Mouse (Mus musculus) kidney, postnatal 4 days (tissue): ENCODE results near the gene Brwd3.

Experiments
- DNase-seq, 2 experiments: peaks; one replicate each; pipeline ENCODE4 v3.0.0; 2021; ENCODE audit warnings: mixed read lengths in 2 of 2

The Brwd3 gene

GRCm38 (mm10) chrX:108834090-108834774, at the start of gene Brwd3:
Gene Brwd3, minus strand, starts transcription at chrX:108834372.
- DNase-seq, result peak; percentile 79 to 88

GRCm38 (mm10) chrX:108862632-108863031, 28.5 kb upstream of the Brwd3 start:
- peak in 1 of 2 experiments; percentile 1 for DNase-seq

DNA sequence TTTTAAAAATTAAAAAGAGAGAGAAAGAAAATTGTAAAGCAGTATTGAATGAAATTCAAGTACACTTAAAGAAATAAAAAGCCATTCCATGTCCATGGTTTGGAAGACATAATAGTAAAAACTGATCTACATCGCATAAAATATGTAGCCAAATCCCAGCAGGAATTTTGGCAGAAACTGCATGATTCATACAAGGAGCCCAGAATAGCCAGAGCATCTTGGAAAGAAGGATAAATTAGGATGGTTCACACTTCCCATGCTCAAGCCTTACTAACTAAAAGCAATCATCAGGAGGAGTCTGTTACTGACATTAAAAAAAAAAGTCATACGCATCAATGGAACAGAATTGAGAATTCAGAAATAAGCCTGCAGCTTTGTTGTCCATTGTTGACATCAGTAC, 8.5 kb upstream of the Brwd3 start:
- no peak for DNase-seq

DNA sequence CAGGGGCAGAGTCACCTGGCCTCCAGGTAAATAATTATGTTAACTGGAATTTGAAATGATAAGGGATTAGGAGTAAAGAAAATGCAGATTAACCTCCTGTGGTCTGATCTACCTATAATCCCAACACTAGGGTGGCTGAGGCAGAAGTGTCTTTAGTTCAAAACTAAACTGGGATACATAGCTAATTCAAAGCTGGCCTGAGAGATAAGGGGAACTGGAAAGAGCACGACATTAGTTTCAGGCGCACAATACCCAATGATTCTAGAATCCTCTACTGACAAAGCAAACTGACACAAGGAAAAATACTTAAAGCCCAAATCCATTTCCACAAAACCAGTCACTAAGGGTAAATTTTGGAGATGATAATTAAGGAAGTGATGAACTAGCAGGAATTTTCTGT, 2.2 kb upstream of the Brwd3 start:
- no peak for DNase-seq

GRCm38 (mm10) chrX:108835233-108835632, 1.1 kb upstream of the Brwd3 start:
- no peak for DNase-seq

DNA sequence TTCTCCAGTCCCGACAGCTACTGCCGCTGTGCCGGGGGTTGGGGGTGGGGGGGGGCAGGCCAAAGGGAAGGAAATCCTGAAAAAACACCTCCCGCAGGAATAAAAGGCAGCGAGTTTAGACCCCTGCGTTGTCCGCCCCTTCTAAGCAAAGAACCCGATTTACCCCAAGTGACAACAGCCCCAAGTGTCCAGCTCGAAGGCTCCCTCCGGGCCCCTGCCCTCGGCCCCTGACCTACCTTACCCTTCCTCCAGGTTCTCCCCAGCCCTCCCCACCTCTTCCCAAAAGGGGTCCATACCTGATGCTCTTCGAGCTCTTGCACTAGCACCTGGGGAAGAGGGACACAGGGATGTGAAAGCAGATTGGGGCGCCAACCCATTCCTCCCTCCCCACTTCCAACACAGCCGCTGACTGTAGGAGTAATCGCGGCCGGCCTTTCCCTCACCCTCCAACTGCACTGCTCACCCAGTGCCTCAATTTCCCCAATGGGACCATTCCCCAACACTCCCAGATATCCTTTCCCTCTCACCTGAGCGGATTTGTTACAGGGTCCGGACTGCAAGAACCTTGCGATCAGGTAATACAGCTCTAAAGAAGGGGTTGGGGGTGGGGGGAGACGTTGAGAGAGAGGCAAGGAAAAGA, 671 bp downstream of the Brwd3 start:
- peak; percentile 6 to 30 for DNase-seq

DNA sequence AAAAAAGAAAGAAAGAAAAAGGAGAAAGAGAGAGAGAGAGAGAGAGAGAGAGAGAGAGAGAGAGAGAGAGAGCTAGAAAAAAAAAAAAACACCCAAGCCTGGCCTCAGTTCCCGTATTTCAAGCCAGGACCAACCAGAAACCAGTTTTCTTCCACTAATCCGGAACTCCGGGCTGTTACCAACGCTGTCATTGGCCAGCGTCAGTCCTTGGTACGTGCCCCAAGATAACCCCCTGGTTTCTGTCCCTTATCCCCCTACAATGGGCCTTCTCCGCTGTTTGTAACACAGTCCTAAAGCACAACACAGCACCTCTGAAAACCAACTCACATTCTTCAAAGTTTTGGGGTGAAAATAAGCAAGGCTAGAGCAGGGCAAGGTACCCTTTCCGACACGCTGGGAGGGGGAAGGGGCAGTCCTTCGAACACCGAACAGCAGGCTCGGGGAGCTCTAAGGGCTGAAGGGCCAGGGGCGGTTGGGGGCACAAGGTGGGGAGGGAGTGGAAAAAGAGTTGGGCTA, 1.4 kb downstream of the Brwd3 start:
- DNase-seq, result peak; percentile 79 to 87

DNA sequence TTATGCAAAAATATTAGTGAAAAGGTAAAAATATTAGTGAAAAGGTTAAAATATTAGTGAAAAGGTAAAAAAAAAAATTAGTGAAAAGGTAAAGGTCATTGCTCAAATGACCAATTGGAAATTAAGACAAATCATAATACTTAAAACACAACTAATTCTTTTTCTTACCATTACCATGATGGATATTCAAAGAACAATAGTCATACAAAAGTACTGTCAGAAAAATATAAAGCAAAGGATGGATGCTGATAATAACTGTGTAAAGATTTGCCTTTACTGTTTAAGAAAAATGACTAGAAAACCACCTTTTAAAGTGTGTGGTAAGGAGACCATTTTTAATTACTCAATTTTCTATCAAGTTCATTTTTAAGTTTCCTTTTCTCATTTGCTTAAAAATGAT, 2.9 kb downstream of the Brwd3 start:
- no peak for DNase-seq

GRCm38 (mm10) chrX:108828111-108828510, 6.1 kb downstream of the Brwd3 start:
- no peak for DNase-seq

- DNase-seq, result no peak
These were observed 36.9 kb downstream of the Brwd3 start for GRCm38 (mm10) chrX:108797268-108797667.

DNA sequence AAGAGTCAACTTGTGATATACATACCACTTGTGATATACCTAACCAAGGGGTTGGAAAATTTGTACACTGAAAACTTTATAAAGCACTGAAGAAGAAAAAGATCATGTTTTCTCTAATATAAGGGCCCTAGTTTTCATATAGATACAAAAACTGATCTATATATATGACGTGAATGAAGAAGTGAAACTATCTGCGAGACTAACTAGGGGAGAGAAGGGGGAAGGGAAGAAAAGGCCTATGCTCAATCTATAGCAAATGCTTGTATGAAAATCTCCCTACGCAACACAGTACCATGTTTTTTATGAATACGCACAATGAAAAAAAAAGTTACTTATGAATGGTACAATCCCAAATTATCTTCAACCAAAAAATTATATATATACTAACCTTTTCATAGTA, 50.4 kb downstream of the Brwd3 start:
- no peak for DNase-seq

DNA sequence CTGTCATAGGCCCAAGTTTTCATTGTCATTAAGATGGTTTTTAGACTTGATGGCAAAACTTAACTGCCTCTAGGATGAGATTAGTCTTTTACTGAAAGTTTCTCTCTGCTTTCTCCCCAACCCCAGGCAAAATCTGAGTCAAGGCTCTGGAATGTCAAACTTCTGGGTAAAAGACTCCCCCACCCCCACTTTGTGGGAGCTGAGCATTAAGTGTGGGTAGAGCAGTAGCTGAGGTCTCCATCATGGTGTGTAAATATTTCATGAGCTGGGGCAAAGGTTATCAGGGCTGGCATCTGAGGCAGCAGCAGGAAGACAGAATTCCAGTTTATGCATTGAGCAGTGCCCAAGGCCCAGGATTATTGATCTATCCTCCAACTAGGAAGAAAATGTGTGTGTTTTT, 102.4 kb downstream of the Brwd3 start:
- peak; percentile 1 to 3 for DNase-seq

- DNase-seq, result no peak
These were observed 104.6 kb downstream of the Brwd3 start for GRCm38 (mm10) chrX:108729564-108729963.

DNA sequence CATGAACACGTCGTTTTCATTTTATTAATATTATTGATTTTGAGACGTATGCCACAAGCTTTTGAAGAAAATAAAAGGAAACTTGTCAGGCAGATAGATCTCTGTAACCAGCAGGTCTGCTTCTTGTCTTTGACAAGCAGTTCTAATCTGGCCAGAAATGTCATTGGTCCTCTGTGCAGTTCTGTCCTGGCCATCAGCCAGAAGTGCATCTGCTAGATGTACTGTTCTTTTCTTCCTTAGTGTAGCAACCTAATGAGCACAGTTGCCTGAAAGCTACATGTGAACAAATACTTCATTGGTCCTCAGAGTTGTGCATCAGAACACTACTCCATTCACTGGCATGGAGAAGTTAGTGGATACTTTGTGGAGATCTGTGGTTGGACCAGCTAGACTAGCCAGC, 105.1 kb downstream of the Brwd3 start:
- DNase-seq, result peak; percentile 6 to 20

DNA sequence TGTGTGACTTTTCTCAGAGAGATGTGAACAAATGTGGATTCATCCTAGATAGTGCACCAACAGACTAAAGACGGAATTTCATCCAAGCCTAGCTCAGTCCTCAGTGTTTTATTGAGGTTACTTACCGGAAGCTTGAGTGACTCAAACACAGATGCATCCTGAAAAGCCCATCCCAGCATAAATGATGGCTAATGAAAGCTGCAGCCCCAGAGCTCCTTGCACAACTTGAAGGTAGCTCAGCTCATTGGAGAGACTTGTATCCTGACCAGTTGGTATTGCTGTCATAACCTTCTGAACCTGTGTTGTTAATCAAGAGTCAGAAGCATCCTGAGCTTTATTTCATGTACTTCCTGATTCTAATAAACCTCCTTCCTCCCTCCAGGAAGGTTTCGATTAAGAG, 105.8 kb downstream of the Brwd3 start:
- DNase-seq, result peak in 1 of 2 experiments; percentile 1

- no peak for DNase-seq
These were observed 109.9 kb downstream of the Brwd3 start for GRCm38 (mm10) chrX:108724241-108724640.

DNA sequence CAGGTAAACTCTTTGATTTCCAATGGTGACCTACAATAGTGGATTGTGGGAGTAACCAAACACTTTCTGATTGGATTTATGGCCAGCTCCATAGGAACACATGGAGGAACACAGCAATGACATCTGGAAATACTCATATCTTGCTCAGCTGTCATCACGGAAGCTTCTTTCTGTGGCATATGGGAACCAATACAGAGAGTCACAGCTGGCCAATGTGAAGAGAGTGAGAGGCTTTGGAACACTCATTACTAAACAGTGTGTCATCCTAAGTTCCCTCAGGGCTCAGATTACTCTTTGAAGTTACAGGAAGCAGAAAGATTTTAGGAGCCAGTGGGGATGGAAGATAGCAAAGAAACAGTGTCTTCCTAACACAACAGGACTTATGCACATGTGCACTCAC, 111.7 kb downstream of the Brwd3 start:
- no peak for DNase-seq

- DNase-seq, result no peak
These were observed 129.9 kb downstream of the Brwd3 start for GRCm38 (mm10) chrX:108704312-108704711.
